Mouse (Mus musculus) effector memory CD4-positive, alpha-beta T cell, adult 7 months (primary cell): ENCODE measurements around the gene Olfr202. TPM values are rescaled to one million over a fixed set of nuclear protein-coding genes. Genes with fewer than 3 reads are reported as not detected.

Experiments
- polyA plus RNA-seq: library from polyadenylated mRNA; unstranded; fragments of 100-300 nt; shearing (Covaris generic); gene quantifications from one replicate; pipeline ENCODE4 v1.2.1, GENCODE M21; 2017

Olfr202 gene
- not detected for polyA plus RNA-seq

DNA sequence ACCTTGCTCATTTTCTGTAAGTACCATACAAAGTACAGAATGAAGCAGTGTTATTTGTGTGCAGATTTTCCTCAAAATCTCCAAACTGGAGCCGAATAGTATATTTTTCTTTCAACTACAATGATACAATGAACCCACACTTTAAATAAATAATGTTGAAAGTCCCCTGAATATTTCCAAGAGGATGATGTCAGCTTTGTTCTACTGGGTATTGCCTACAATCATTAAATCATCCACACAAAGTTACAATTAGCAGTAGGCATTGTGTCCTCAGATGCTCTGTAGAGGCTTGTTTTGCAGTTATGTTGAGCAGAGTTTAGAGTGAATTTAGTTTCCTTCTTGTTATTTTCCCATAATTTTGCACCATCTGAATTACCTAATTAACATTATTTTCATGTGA is at the start of gene Olfr202:
TSS of gene Olfr202 (minus strand) at position 101 of the 400 bp plus-strand sequence.

DNA sequence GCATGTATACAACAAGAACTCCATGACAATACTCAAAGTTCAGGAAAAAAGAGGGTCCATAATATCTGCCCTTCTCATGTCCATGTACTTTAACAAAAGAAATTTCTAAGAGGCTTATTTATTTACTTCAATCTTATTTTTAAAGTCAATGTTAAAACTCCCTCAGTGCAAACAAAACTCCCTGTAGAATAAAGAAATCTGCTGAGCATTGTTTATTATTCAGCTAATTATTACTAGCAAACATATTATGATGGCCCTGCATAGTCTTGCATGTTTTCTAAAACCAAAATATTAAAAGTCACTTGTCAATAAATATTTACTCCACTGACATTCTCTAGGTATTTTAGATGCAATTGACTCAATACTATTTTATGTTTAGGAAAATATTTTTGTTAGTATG is 44.4 kb upstream of the Olfr202 start, which contains the start of gene Olfr205:
TSS of gene Olfr205 (minus strand) at position 101 of the 400 bp plus-strand sequence.

GRCm38 (mm10) chr16:59318148-59318547 is 31.6 kb upstream of the Olfr202 start, which contains the start of gene Olfr204:
Gene Olfr204 (minus strand): TSS chr16:59318248.

GRCm38 (mm10) chr16:59298581-59298980 is 12.0 kb upstream of the Olfr202 start, which contains the start of gene Olfr203:
Gene Olfr203 (plus strand): TSS chr16:59298881.

DNA sequence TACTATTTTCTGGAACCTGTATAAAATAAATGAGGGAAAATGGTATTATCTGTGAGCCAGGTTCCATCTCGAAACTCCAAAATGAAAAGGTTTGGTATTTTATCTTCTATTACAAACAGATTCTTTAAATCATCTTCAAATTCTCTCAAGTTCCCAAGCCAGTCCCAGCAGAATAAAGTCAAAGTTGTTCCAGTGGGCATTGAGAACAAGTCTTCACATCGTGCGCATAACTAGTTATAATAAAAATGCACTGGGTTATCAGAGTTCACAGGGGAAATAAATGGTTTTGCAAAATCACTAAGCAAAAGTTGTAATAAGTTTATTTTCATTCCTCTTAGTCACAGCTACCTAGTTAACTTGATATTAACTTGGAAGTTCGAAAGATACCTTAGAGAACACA is 14.1 kb downstream of the Olfr202 start, which contains the start of gene Olfr201:
TSS of gene Olfr201 (minus strand) at position 101 of the 400 bp plus-strand sequence.

Other genes starting within 250 kb of the Olfr202 start
- gene Olfr187, start 247.0 kb downstream of the Olfr202 start, polyA plus RNA-seq: not detected
- not detected for gene Olfr190, start 208.8 kb downstream of the Olfr202 start, polyA plus RNA-seq
- not detected for gene Olfr191, start 197.0 kb downstream of the Olfr202 start, polyA plus RNA-seq
- not detected for gene Olfr193, start 174.9 kb downstream of the Olfr202 start, polyA plus RNA-seq
- not detected for gene Olfr194, start 165.7 kb downstream of the Olfr202 start, polyA plus RNA-seq
- gene Olfr195, start 139.7 kb downstream of the Olfr202 start, polyA plus RNA-seq: not detected
- gene Olfr196, start 116.3 kb downstream of the Olfr202 start, polyA plus RNA-seq: not detected
- not detected for gene Olfr198, start 83.3 kb downstream of the Olfr202 start, polyA plus RNA-seq
- not detected for gene Olfr199, start 67.0 kb downstream of the Olfr202 start, polyA plus RNA-seq
- 0.32 TPM for gene Olfr201, start 14.2 kb downstream of the Olfr202 start, polyA plus RNA-seq
- not detected for gene Olfr203, start 12.1 kb upstream of the Olfr202 start, polyA plus RNA-seq
- gene Olfr204, start 31.5 kb upstream of the Olfr202 start, polyA plus RNA-seq: not detected
- not detected for gene Olfr205, start 44.3 kb upstream of the Olfr202 start, polyA plus RNA-seq
- not detected for gene Olfr206, start 62.5 kb upstream of the Olfr202 start, polyA plus RNA-seq
- not detected for gene Olfr209, start 77.2 kb upstream of the Olfr202 start, polyA plus RNA-seq
- gene Gabrr3, start 120.5 kb upstream of the Olfr202 start, polyA plus RNA-seq: not detected
- gene Riox2, start 185.0 kb upstream of the Olfr202 start, polyA plus RNA-seq: 70.8 TPM